Mouse (Mus musculus): ENCODE data around the gene Defa36. TPM values are rescaled to one million over a fixed set of nuclear protein-coding genes. Genes with fewer than 3 reads are reported as not detected.

Gene Defa36
- polyA plus RNA-seq (2015; fragmentation: Illumina TruSeq; extraction: RNeasy Lipid Tissue Mini Kit (QIAGEN cat#74804); ENCODE audit: insufficient read depth, low read depth, low replicate concordance) = not detected

GRCm38 (mm10) chr8:21427111-21427510, at the start of gene Defa36:
Gene Defa36 (plus strand): TSS chr8:21427411.

GRCm38 (mm10) chr8:21378215-21378614, 49.0 kb upstream of the Defa36 start, which contains the start of gene Defa2:
Gene Defa2 (plus strand): TSS chr8:21378515.

GRCm38 (mm10) chr8:21391511-21391910, 35.7 kb upstream of the Defa36 start, which contains the start of gene Defa33:
Gene Defa33 (plus strand): TSS chr8:21391811.

GRCm38 (mm10) chr8:21456460-21456859, 29.2 kb downstream of the Defa36 start, which contains the start of gene Gm7849:
Gene Gm7849 (minus strand): TSS chr8:21456560.

Other genes with a start within 250 kb of the Defa36 start
- not detected for gene Defa31, start 235.8 kb upstream of the Defa36 start, polyA plus RNA-seq (2015; fragmentation: Illumina TruSeq; extraction: RNeasy Lipid Tissue Mini Kit (QIAGEN cat#74804); ENCODE audit: insufficient read depth, low read depth, low replicate concordance)
- not detected for gene Gm15293, start 225.8 kb upstream of the Defa36 start, polyA plus RNA-seq (2015; fragmentation: Illumina TruSeq; extraction: RNeasy Lipid Tissue Mini Kit (QIAGEN cat#74804); ENCODE audit: insufficient read depth, low read depth, low replicate concordance)
- not detected for gene Gm15292, start 177.7 kb upstream of the Defa36 start, polyA plus RNA-seq (2015; fragmentation: Illumina TruSeq; extraction: RNeasy Lipid Tissue Mini Kit (QIAGEN cat#74804); ENCODE audit: insufficient read depth, low read depth, low replicate concordance)
- not detected for gene Defa27, start 111.9 kb upstream of the Defa36 start, polyA plus RNA-seq (2015; fragmentation: Illumina TruSeq; extraction: RNeasy Lipid Tissue Mini Kit (QIAGEN cat#74804); ENCODE audit: insufficient read depth, low read depth, low replicate concordance)
- not detected for gene Defa29, start 100.4 kb upstream of the Defa36 start, polyA plus RNA-seq (2015; fragmentation: Illumina TruSeq; extraction: RNeasy Lipid Tissue Mini Kit (QIAGEN cat#74804); ENCODE audit: insufficient read depth, low read depth, low replicate concordance)
- gene Defa2, start 48.9 kb upstream of the Defa36 start, polyA plus RNA-seq (2015; fragmentation: Illumina TruSeq; extraction: RNeasy Lipid Tissue Mini Kit (QIAGEN cat#74804); ENCODE audit: insufficient read depth, low read depth, low replicate concordance) = not detected
- gene Defa33, start 35.6 kb upstream of the Defa36 start, polyA plus RNA-seq (2015; fragmentation: Illumina TruSeq; extraction: RNeasy Lipid Tissue Mini Kit (QIAGEN cat#74804); ENCODE audit: insufficient read depth, low read depth, low replicate concordance) = not detected
- not detected for gene Gm7849, start 29.1 kb downstream of the Defa36 start, polyA plus RNA-seq (2015; fragmentation: Illumina TruSeq; extraction: RNeasy Lipid Tissue Mini Kit (QIAGEN cat#74804); ENCODE audit: insufficient read depth, low read depth, low replicate concordance)
- not detected for gene Defa20, start 81.8 kb downstream of the Defa36 start, polyA plus RNA-seq (2015; fragmentation: Illumina TruSeq; extraction: RNeasy Lipid Tissue Mini Kit (QIAGEN cat#74804); ENCODE audit: insufficient read depth, low read depth, low replicate concordance)
- not detected for gene Defa32, start 101.6 kb downstream of the Defa36 start, polyA plus RNA-seq (2015; fragmentation: Illumina TruSeq; extraction: RNeasy Lipid Tissue Mini Kit (QIAGEN cat#74804); ENCODE audit: insufficient read depth, low read depth, low replicate concordance)
- gene Defa37, start 138.0 kb downstream of the Defa36 start, polyA plus RNA-seq (2015; fragmentation: Illumina TruSeq; extraction: RNeasy Lipid Tissue Mini Kit (QIAGEN cat#74804); ENCODE audit: insufficient read depth, low read depth, low replicate concordance) = not detected
- not detected for gene Defa28, start 155.6 kb downstream of the Defa36 start, polyA plus RNA-seq (2015; fragmentation: Illumina TruSeq; extraction: RNeasy Lipid Tissue Mini Kit (QIAGEN cat#74804); ENCODE audit: insufficient read depth, low read depth, low replicate concordance)
- gene Gm7861, start 167.1 kb downstream of the Defa36 start, polyA plus RNA-seq (2015; fragmentation: Illumina TruSeq; extraction: RNeasy Lipid Tissue Mini Kit (QIAGEN cat#74804); ENCODE audit: insufficient read depth, low read depth, low replicate concordance) = not detected
- not detected for gene Defa26, start 190.8 kb downstream of the Defa36 start, polyA plus RNA-seq (2015; fragmentation: Illumina TruSeq; extraction: RNeasy Lipid Tissue Mini Kit (QIAGEN cat#74804); ENCODE audit: insufficient read depth, low read depth, low replicate concordance)
- not detected for gene Defa17, start 228.4 kb downstream of the Defa36 start, polyA plus RNA-seq (2015; fragmentation: Illumina TruSeq; extraction: RNeasy Lipid Tissue Mini Kit (QIAGEN cat#74804); ENCODE audit: insufficient read depth, low read depth, low replicate concordance)
- not detected for gene Defa34, start 238.4 kb downstream of the Defa36 start, polyA plus RNA-seq (2015; fragmentation: Illumina TruSeq; extraction: RNeasy Lipid Tissue Mini Kit (QIAGEN cat#74804); ENCODE audit: insufficient read depth, low read depth, low replicate concordance)

Measured in pancreas, adult 10 weeks (tissue).